Mouse (Mus musculus): ENCODE results near the gene Chl1. TPM values are rescaled to one million over a fixed set of nuclear protein-coding genes. Genes with fewer than 3 reads are reported as not detected.

Gene Chl1
- total and polyA plus RNA-seq, 2 experiments from 2014 or later = 157 to 172 TPM

DNA sequence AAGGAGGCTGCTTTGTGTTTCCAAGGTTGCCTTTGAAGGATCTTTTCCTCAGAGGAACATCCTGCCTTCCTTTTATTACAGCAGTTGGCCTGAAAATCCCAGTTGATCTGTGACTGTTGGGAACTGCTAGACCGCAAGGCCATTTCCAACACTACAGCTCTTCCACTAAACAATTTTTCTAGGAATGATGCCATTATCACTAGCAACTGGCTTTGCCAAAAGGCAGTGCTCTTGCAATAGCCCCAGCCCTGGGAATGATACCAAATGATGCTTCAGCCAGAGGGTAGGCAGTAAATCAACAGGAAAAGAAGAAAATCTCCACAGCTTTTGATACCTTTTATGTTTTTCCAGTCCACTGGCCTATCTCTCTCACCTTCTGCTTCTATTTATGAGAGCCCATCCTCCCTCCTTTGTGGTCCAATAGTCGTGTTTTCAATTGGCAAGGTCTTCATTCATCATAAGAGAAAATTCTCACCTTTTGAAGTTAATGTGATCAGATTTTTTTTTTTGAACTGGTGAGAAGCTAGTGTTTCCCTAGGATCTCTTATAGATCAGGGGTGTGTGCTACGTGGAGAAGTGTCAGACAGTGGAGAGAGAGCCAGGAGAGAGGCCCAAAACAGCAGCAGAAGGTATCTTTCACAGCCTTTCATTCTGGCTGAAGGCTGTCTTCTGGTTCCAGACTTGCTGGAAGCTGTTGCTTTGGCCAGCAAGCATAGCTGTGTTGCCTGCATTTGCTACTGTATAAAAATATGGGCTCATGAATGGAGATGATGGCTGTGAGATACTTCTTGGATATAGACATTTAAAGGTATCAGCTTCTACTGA is 2.4 kb upstream of the Chl1 start:
- Histone ChIP-seq H3K4me1 (ENCODE audit: insufficient read depth, low read length) (no peaks in the 10 kb centered on the region), H3K4me3 (ENCODE audit: low read length) (no peak overlapping the region), H3K27ac (peak overlapping the region; percentile 51; the same call in 1 of the 2 replicates), H3K27me3 (ENCODE audit: insufficient read depth, low read length) (no peaks in the 10 kb centered on the region), H3K4me2 (ENCODE audit: low read depth, low read length) (no peak overlapping the region), H3K9me3 (ENCODE audit: low read length) (no peaks in the 10 kb centered on the region), H3K9ac (replicated peaks; ENCODE audit: low read length) (no peak overlapping the region), H3K36me3 (ENCODE audit: insufficient read depth, low read length) (no peaks in the 10 kb centered on the region)
- 50% methylated on average over 3 of the region's 3 CpGs for WGBS
- TF ChIP-seq CTCF (IDR thresholded peaks at IDR 0.05; ENCODE audit: low read depth) = no peak
- DNase-seq (ENCODE audit: low spot score) = peak; percentile 61
- ATAC-seq = no peak

DNA sequence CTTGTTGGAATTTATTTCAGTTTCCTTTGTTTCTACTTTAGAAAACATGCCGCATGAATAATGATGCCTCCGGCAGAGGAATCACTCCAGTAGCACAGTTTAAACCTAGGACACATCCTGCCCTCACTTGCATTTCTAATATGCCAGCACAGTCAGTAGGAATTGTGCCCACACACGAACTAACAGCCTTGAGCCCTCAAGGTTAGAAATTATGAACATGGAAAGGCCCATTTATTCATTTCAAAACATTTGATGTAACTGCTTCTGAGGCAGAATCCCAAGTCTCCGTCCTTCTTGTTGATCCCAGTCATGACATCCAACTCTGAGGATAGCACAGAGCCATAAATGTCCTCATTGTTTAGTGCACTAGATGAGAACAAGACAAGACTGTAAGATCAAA is 790 bp upstream of the Chl1 start:
- Histone ChIP-seq H3K27ac (peak overlapping the region; percentile 96; the same call in 1 of the 2 replicates), H3K4me3 (ENCODE audit: low read length) (no peak overlapping the region), H3K4me2 (ENCODE audit: low read depth, low read length) (peak overlapping the region; percentile 73), H3K27me3 (ENCODE audit: insufficient read depth, low read length) (no peaks in the 10 kb centered on the region), H3K36me3 (ENCODE audit: insufficient read depth, low read length) (no peaks in the 10 kb centered on the region), H3K9ac (replicated peaks; ENCODE audit: low read length) (0 out of 2 replicates have a peak overlapping the region, but pooled peaks have one; percentile 1), H3K4me1 (ENCODE audit: insufficient read depth, low read length) (no peaks in the 10 kb centered on the region), H3K9me3 (ENCODE audit: low read length) (no peaks in the 10 kb centered on the region)
- DNase-seq (ENCODE audit: low spot score) (peak; percentile 31), ATAC-seq (no peak)
- no peak for TF ChIP-seq CTCF (IDR thresholded peaks at IDR 0.05; ENCODE audit: low read depth)
- 37% methylated on average over 4 of the region's 4 CpGs for WGBS

DNA sequence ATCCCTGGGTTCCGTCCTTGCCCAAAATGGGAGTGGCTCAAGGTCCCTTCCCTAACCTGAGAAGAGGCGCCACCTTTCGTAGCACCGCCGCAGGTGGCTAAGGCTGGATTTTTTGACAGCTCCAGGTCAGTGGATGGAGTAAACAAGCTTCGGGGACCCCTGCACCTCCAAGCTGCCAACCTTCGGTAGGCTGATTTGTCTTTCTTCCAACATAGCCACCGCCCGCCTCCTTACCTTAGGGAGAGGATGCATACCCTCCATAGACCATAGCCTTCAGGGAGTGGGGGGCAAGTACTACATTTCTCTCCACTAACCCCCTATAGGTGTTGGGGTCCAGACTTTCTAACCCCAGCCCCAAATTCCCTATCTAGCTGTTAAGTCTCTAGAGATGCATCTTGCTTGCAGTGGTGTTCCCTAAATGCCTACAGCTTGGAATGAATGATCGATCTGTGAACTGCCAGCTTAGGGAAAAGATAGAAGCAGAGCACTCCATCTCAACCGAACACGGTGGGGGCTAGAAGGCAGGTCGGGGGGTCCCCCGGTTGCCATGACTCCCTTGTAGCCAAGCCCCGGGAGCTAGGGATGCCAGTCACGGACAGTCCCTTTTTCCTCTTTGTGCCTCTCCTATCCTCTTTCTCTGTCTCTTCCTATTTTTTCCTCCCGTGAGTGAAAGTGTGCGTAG is 1.0 kb downstream of the Chl1 start:
- peak; percentile 60 for ATAC-seq
- under 1% methylated on average over 18 of the region's 18 CpGs for WGBS
- TF ChIP-seq CTCF (IDR thresholded peaks at IDR 0.05; ENCODE audit: low read depth) = 0 out of 2 replicates have a peak, but pooled peaks have one; percentile 8

DNA sequence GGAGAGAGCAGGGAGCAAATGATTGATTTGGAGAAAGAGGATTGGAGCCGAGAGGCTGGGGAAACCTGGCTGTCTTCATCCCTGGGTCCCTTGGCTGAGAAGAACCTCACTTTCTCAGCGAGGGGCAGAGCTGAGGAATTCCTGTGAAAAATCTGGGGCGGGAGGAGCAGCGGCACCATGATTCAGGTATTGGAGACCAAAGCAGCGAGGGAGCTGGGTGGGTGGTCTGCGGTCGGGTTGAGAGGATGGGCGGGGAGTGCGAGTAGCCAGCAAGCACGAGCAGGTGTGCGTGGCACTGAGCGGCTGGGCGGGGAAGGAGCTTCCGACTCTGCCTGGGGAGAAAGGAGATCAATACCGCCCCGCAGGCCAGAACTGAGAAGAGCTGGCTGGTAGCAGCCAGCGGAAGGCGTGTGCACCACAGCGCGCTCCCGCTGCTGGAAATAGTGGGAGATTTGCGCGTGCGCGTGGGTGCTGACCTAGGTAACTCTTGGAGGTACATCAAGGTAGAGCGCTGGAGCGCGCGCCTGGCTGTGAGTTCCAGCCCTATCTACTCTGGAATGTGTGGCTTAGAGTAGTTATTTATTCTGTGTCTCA is 1.7 kb downstream of the Chl1 start:
- under 1% methylated on average over 29 of the region's 29 CpGs for WGBS
- H3K27ac ChIP-seq = peak overlapping the region; percentile 96
- H3K36me3 ChIP-seq (ENCODE audit: insufficient read depth, low read length) = no peaks in the 10 kb centered on the region
- peak overlapping the region; percentile 84 for H3K9ac ChIP-seq (replicated peaks; ENCODE audit: low read length)
- peak; percentile 92 for DNase-seq (ENCODE audit: low spot score)
- TF ChIP-seq CTCF (IDR thresholded peaks at IDR 0.05; ENCODE audit: low read depth) = peak; percentile 54
- peak; percentile 89 for ATAC-seq
- H3K4me1 ChIP-seq (ENCODE audit: insufficient read depth, low read length) = peaks cover 6% of the 10 kb centered on the region
- no peaks in the 10 kb centered on the region for H3K9me3 ChIP-seq (ENCODE audit: low read length)
- no peaks in the 10 kb centered on the region for H3K27me3 ChIP-seq (ENCODE audit: insufficient read depth, low read length)
- peak overlapping the region; percentile 61 for H3K4me3 ChIP-seq (ENCODE audit: low read length)
- H3K4me2 ChIP-seq (ENCODE audit: low read depth, low read length) = peak overlapping the region; percentile 73

More for the DNA sequence above, 1.0 kb downstream of the Chl1 start:
- no peaks in the 10 kb centered on the region for H3K27me3 ChIP-seq (ENCODE audit: insufficient read depth, low read length)
- peak overlapping the region; percentile 84 for H3K9ac ChIP-seq (replicated peaks; ENCODE audit: low read length)
- H3K27ac ChIP-seq = peak overlapping the region; percentile 96
- H3K4me2 ChIP-seq (ENCODE audit: low read depth, low read length) = peak overlapping the region; percentile 73
- peak overlapping the region; percentile 61 for H3K4me3 ChIP-seq (ENCODE audit: low read length)
- no peaks in the 10 kb centered on the region for H3K36me3 ChIP-seq (ENCODE audit: insufficient read depth, low read length)
- peaks cover 6% of the 10 kb centered on the region for H3K4me1 ChIP-seq (ENCODE audit: insufficient read depth, low read length)
- H3K9me3 ChIP-seq (ENCODE audit: low read length) = no peaks in the 10 kb centered on the region
- DNase-seq (ENCODE audit: low spot score) = peak; percentile 63

DNA sequence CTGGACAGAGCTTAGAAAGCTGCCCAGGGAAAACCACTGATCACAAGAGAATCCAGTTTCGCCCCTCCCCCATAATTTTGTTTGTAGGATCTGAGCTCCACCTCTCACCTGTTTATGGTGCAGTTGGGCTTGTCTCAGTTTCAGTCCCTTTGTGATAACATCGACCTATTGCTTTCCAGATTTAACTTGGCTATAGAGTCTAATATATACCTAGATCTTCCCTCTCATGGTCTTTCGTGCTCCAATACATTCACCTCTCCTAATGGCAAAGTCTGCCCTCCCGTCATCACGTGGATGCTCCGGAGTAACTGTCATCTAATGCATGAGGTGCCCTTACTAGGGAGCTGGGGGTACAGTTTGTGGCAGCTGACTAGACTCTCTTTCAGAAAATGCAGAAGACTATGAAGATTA is 2.5 kb downstream of the Chl1 start:
- Histone ChIP-seq H3K27ac (peak overlapping the region; percentile 96), H3K36me3 (ENCODE audit: insufficient read depth, low read length) (no peaks in the 10 kb centered on the region), H3K4me3 (ENCODE audit: low read length) (peak overlapping the region; percentile 61), H3K4me1 (ENCODE audit: insufficient read depth, low read length) (peaks cover 6% of the 10 kb centered on the region), H3K27me3 (ENCODE audit: insufficient read depth, low read length) (no peaks in the 10 kb centered on the region), H3K9ac (replicated peaks; ENCODE audit: low read length) (peak overlapping the region; percentile 84), H3K9me3 (ENCODE audit: low read length) (no peaks in the 10 kb centered on the region), H3K4me2 (ENCODE audit: low read depth, low read length) (peak overlapping the region; percentile 73)
- peak; percentile 66 for DNase-seq (ENCODE audit: low spot score)
- WGBS = 29% methylated on average over 6 of the region's 6 CpGs
- ATAC-seq = no peak
- no peak for TF ChIP-seq CTCF (IDR thresholded peaks at IDR 0.05; ENCODE audit: low read depth)

DNA sequence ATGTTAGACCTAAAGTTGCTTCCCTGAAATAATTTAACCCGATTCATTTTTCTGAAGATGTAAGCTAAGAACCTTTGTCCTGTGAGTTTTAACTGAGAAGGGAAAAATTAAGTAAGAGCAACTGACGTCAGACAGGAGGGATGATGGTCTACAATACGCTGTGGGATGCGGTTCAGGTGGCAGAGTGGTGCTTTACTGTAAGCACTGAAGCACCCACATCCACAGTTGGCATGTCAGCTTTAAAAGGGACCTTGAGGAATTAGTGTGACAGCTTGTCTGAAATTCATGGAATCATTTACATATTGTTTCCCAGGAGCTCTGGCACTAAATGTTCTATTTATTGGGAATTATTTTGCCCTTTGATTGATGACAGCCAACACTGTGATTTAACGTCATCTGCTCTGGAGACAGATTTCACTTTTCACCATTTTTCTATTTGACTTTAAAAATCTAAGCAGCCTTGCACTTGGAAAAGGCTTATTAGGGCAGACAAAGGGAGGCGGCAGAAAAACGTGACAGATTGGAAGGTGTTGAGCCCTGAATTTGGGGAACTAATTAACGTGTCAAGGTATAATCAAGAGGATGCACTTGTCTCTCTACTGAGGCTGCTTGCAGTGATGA is 3.3 kb downstream of the Chl1 start:
- TF ChIP-seq CTCF (IDR thresholded peaks at IDR 0.05; ENCODE audit: low read depth) = no peak
- Histone ChIP-seq H3K4me2 (ENCODE audit: low read depth, low read length) (peak overlapping the region; percentile 73), H3K27ac (peak overlapping the region; percentile 96), H3K9me3 (ENCODE audit: low read length) (no peaks in the 10 kb centered on the region), H3K4me3 (ENCODE audit: low read length) (peak overlapping the region; percentile 61), H3K36me3 (ENCODE audit: insufficient read depth, low read length) (no peaks in the 10 kb centered on the region), H3K4me1 (ENCODE audit: insufficient read depth, low read length) (peaks cover 6% of the 10 kb centered on the region), H3K9ac (replicated peaks; ENCODE audit: low read length) (peak overlapping the region; percentile 84), H3K27me3 (ENCODE audit: insufficient read depth, low read length) (no peaks in the 10 kb centered on the region)
- peak; percentile 45 for DNase-seq (ENCODE audit: low spot score)
- 31% methylated on average over 8 of the region's 8 CpGs for WGBS
- no peak for ATAC-seq

Data from hindbrain, postnatal 0 days (tissue).